Mouse (Mus musculus) midbrain, embryonic 10.5 days (tissue): Measurements from ENCODE around the gene Gm11992. TPM values are rescaled to one million over a fixed set of nuclear protein-coding genes. Genes with fewer than 3 reads are reported as not detected.

ENCODE experiments used
- DNase-seq: peaks from one replicate; pipeline ENCODE4 v3.0.0-alpha.2; 2017; ENCODE audit warnings: low spot score
- H3K27ac ChIP-seq: fragments of 300-500 bp; sonication (generic); replicated peaks from 2 replicates; pipeline ENCODE4 v1.5.1; 2016; ENCODE audit warnings: mild to moderate bottlenecking
- H3K27me3 ChIP-seq: fragments of 300-500 bp; sonication (generic); 2 replicates; pipeline ENCODE4 v1.6.1; 2016; ENCODE audit warnings: low read depth, mild to moderate bottlenecking; ENCODE audit not compliant: poor library complexity, severe bottlenecking
- H3K36me3 ChIP-seq: fragments of 300-500 bp; sonication (generic); 2 replicates; pipeline ENCODE4 v1.6.1; 2016; ENCODE audit warnings: mild to moderate bottlenecking, moderate library complexity
- H3K4me1 ChIP-seq: fragments of 300-500 bp; sonication (generic); 2 replicates; pipeline ENCODE4 v1.6.1; 2016
- H3K4me3 ChIP-seq: fragments of 300-500 bp; sonication (generic); 2 replicates; pipeline ENCODE4 v1.5.1; 2016; ENCODE audit warnings: mild to moderate bottlenecking, moderate library complexity
- H3K9me3 ChIP-seq: fragments of 300-500 bp; sonication (generic); replicated peaks from 2 replicates; pipeline ENCODE4 v1.6.1; 2016; ENCODE audit warnings: mild to moderate bottlenecking
- WGBS: fragments of 180-500 bp; shearing (Covaris S2); methylation state at CpG from one replicate; pipeline ENCODE4 v1.1.7; 2016; 5-methylcytosine and 5-hydroxymethylcytosine counted together
- polyA plus RNA-seq: library from polyadenylated mRNA; unstranded; fragments of >200 nt; fragmentation: Nextera tagmentation; extraction: Ambion mirVana; gene quantifications from 2 replicates; pipeline ENCODE4 v1.2.1, GENCODE M21; 2016

Gene Gm11992
- 0.64 and 0.78 TPM in 2 replicates for polyA plus RNA-seq

- Histone ChIP-seq H3K27ac (peak within 1 kb of the TSS; percentile 50; the same call in 1 of the 2 replicates), H3K36me3 (no peaks in the 10 kb centered on the region), H3K4me1 (peaks cover 9% of the 10 kb centered on the region), H3K4me3 (peak within 1 kb of the TSS; percentile 67), H3K9me3 (no peaks in the 10 kb centered on the region), H3K27me3 (peaks cover 24% of the 10 kb centered on the region)
- WGBS = 5% methylated on average over 21 of the region's 21 CpGs
- DNase-seq = peak; percentile 89
Measured at GRCm38 (mm10) chr11:9048011-9048702, at the start of gene Gm11992. Gene Gm11992 (plus strand): TSS chr11:9048594.

GRCm38 (mm10) chr11:9008761-9009160 lies 39.6 kb upstream of the Gm11992 start:
- Histone ChIP-seq H3K36me3 (peaks cover 50% of the 10 kb centered on the region), H3K27ac (no peak overlapping the region), H3K9me3 (no peaks in the 10 kb centered on the region), H3K4me1 (peaks cover 26% of the 10 kb centered on the region), H3K27me3 (no peaks in the 10 kb centered on the region), H3K4me3 (no peak overlapping the region)
- WGBS = 96% methylated on average over 5 of the region's 5 CpGs
- no peak for DNase-seq

GRCm38 (mm10) chr11:9010416-9010815 lies 38.0 kb upstream of the Gm11992 start:
- Histone ChIP-seq H3K27me3 (no peaks in the 10 kb centered on the region), H3K9me3 (no peaks in the 10 kb centered on the region), H3K36me3 (peaks cover 34% of the 10 kb centered on the region), H3K4me3 (peak overlapping the region; percentile 77), H3K4me1 (peaks cover 26% of the 10 kb centered on the region), H3K27ac (peak overlapping the region; percentile 97)
- DNase-seq = no peak
- 0% methylated on average over 7 of the region's 7 CpGs for WGBS

DNA sequence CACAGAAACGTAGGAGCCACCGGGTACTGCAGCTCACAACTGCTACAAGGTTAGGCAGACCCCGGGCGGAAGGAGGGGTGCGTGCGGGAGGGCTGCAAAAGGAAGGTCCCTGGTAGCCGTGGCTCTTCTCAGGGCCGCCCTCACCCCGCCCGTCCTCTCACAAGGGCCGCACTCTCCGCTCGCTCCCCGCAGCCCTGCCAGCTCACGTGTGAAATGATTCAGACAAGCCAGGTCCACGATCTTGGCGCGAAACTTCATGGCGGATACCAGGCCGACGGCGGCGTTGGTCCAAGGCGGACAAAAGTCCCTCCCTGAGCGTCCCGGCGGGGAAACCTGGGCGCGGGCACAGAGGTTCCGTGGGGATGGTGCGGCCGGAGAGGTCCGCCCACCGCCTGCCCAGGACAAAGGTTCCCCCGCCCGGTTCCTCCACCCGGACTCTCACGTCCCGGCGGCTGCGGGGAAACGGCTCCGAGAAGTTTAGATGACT lies 37.5 kb upstream of the Gm11992 start, which contains the start of gene Hus1:
TSS of gene Hus1 (minus strand) at position 339 of the 487 bp plus-strand sequence.
- DNase-seq = peak; percentile 88
- under 1% methylated on average over 43 of the region's 43 CpGs for WGBS
- H3K4me1 ChIP-seq = peaks cover 26% of the 10 kb centered on the region
- H3K36me3 ChIP-seq = peaks cover 29% of the 10 kb centered on the region
- H3K27me3 ChIP-seq = no peaks in the 10 kb centered on the region
- H3K4me3 ChIP-seq = peak within 1 kb of the TSS; percentile 77
- no peaks in the 10 kb centered on the region for H3K9me3 ChIP-seq
- H3K27ac ChIP-seq = peak within 1 kb of the TSS; percentile 97

DNA sequence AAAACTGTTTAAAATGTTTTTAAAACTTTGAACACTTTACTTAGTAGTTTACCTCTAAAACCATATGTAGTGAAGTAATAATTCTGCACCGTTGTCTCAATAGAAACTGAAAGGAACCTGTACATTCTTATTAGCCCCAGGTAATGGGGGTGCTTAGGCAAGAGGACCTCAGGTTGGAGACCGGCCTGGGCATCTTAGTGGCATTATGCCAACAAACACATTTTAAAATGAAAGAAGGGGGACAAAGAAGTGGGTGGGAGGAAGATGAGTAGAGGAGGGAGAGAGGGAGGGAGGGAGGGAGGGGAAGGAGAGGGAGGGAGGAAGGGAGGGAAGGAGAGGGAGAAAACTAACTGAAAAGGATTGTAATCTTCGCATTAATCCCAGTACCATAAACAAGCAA lies 37.0 kb upstream of the Gm11992 start:
- Histone ChIP-seq H3K4me1 (peaks cover 26% of the 10 kb centered on the region), H3K36me3 (peaks cover 24% of the 10 kb centered on the region), H3K27ac (peak overlapping the region; percentile 97), H3K9me3 (no peaks in the 10 kb centered on the region), H3K4me3 (peak overlapping the region; percentile 77), H3K27me3 (no peaks in the 10 kb centered on the region)
- WGBS = under 1% methylated on average over 3 of the region's 3 CpGs
- peak; percentile 30 for DNase-seq

DNA sequence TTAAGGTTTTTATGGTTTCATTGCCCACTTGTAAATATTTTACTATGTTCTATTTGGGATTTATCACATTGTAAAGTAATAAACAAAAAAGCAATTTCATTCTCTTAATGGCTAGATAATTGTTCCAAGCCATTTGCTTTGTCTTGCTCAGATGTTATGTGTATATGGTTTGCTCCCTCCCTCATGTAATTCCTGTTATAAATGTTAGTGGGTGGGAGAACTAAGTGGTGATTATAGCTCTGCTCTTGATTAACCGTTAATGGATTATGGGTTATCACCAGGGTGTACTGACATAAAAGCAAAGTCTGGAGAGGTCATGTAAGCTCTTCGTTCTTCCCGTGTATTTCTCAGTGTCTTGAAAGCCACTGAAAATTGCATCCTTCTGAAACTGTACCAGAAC lies 33.7 kb upstream of the Gm11992 start:
- no peaks in the 10 kb centered on the region for H3K36me3 ChIP-seq
- H3K27me3 ChIP-seq = no peaks in the 10 kb centered on the region
- H3K27ac ChIP-seq = no peak overlapping the region
- peaks cover 10% of the 10 kb centered on the region for H3K4me1 ChIP-seq
- H3K4me3 ChIP-seq = no peak overlapping the region
- no peaks in the 10 kb centered on the region for H3K9me3 ChIP-seq
- WGBS = 89% methylated on average over 3 of the region's 3 CpGs
- DNase-seq = no peak

- Histone ChIP-seq H3K27ac (no peak overlapping the region), H3K4me3 (no peak overlapping the region), H3K9me3 (no peaks in the 10 kb centered on the region), H3K4me1 (no peaks in the 10 kb centered on the region), H3K36me3 (no peaks in the 10 kb centered on the region), H3K27me3 (no peaks in the 10 kb centered on the region)
- 75% methylated on average over 6 of the region's 6 CpGs for WGBS
- DNase-seq = no peak
Measured at GRCm38 (mm10) chr11:9018491-9019267, 29.7 kb upstream of the Gm11992 start.

- Histone ChIP-seq H3K4me1 (no peaks in the 10 kb centered on the region), H3K27me3 (no peaks in the 10 kb centered on the region), H3K4me3 (no peak overlapping the region), H3K9me3 (no peaks in the 10 kb centered on the region), H3K27ac (no peak overlapping the region), H3K36me3 (no peaks in the 10 kb centered on the region)
- WGBS = 95% methylated on average over 5 of the region's 5 CpGs
- DNase-seq = no peak
Measured at GRCm38 (mm10) chr11:9020207-9020606, 28.2 kb upstream of the Gm11992 start.

DNA sequence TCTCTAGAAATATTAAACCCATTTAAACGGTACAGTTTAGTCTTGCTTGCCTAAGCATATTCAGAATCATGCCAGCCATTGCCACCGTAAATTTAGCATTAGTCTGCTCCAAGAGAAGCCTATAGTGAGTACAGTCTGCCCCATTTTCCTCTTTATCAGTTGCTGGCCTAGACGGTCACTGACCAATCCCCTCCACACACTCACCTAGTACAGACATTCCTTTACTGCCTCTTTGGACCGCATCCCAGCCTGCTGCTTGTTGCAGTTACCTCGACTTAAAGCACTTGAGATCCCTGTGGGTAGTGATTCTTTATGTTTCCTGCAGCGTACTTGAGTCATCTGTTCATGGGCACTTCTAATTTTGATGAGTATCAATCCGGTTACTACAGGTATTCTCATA lies 23.6 kb upstream of the Gm11992 start:
- H3K36me3 ChIP-seq = no peaks in the 10 kb centered on the region
- H3K4me3 ChIP-seq = no peak overlapping the region
- DNase-seq = no peak
- H3K4me1 ChIP-seq = no peaks in the 10 kb centered on the region
- no peaks in the 10 kb centered on the region for H3K27me3 ChIP-seq
- H3K9me3 ChIP-seq = no peaks in the 10 kb centered on the region
- WGBS = 88% methylated on average over 7 of the region's 7 CpGs
- H3K27ac ChIP-seq = no peak overlapping the region

- Histone ChIP-seq H3K4me3 (no peak overlapping the region), H3K9me3 (no peaks in the 10 kb centered on the region), H3K27ac (no peak overlapping the region), H3K36me3 (no peaks in the 10 kb centered on the region), H3K27me3 (no peaks in the 10 kb centered on the region), H3K4me1 (no peaks in the 10 kb centered on the region)
- DNase-seq = no peak
- 81% methylated on average over 3 of the region's 3 CpGs for WGBS
Measured at GRCm38 (mm10) chr11:9025211-9025610, 23.2 kb upstream of the Gm11992 start.

GRCm38 (mm10) chr11:9031530-9031929 lies 16.9 kb upstream of the Gm11992 start:
- DNase-seq = no peak
- H3K4me3 ChIP-seq = no peak overlapping the region
- 86% methylated on average over 2 of the region's 2 CpGs for WGBS
- H3K36me3 ChIP-seq = no peaks in the 10 kb centered on the region
- H3K27me3 ChIP-seq = no peaks in the 10 kb centered on the region
- H3K27ac ChIP-seq = no peak overlapping the region
- no peaks in the 10 kb centered on the region for H3K9me3 ChIP-seq
- H3K4me1 ChIP-seq = no peaks in the 10 kb centered on the region

DNA sequence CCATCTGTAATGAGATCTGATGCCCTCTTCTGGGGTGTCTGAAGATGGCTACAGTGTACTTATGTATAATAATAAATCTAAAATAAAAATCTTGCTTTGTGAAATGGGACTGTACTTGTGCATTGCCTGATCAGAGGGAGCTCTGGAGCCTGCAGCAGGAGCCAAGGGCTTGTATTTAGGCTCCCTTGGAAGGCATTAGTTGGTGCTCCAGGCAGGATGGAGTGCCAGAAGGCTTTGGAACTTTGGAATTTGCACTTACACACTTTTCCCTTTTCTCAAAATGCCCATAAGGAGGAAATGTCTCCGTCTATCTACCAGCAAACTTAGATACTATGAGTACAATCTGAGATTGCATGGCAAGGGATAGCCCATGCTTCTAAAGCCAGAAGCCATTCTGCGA lies 1.8 kb upstream of the Gm11992 start:
- peaks cover 9% of the 10 kb centered on the region for H3K4me1 ChIP-seq
- WGBS = 85% methylated on average over 2 of the region's 2 CpGs
- no peak for DNase-seq
- H3K36me3 ChIP-seq = no peaks in the 10 kb centered on the region
- H3K9me3 ChIP-seq = no peaks in the 10 kb centered on the region
- no peak overlapping the region for H3K4me3 ChIP-seq
- H3K27me3 ChIP-seq = peaks cover 24% of the 10 kb centered on the region
- H3K27ac ChIP-seq = no peak overlapping the region

DNA sequence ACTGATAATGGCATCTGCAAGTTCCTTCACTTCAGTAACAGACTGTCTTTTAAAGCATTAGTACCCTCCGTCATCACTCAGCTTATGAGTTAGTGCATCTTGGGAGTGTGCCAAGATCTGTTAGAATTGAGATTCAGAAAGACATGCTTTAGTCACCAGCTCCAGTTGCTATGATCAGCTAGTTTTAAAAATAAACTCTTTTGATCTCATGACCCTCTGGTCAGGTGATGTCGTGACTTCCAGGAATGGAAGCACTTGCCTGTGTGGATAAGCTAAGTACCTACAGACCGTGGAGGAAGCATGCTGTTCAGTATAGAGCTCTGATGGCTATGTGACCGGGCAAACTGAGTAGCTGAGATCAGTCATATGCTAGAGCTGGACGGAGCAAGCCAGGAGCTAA lies 1.4 kb upstream of the Gm11992 start:
- WGBS = 92% methylated on average over 5 of the region's 5 CpGs

More for the DNA sequence above, 1.4 kb upstream of the Gm11992 start:
- no peak for DNase-seq
- no peak overlapping the region for H3K27ac ChIP-seq
- H3K9me3 ChIP-seq = no peaks in the 10 kb centered on the region
- H3K4me3 ChIP-seq = no peak overlapping the region
- H3K36me3 ChIP-seq = no peaks in the 10 kb centered on the region
- peaks cover 9% of the 10 kb centered on the region for H3K4me1 ChIP-seq
- H3K27me3 ChIP-seq = peaks cover 24% of the 10 kb centered on the region
